Mouse (Mus musculus): ENCODE results near the gene Rnf17. TPM values are rescaled to one million over a fixed set of nuclear protein-coding genes. Genes with fewer than 3 reads are reported as not detected.

The Rnf17 gene
- under 1 TPM; 0.35 to 0.54 TPM for polyA plus RNA-seq (2017; shearing (Covaris generic))

DNA sequence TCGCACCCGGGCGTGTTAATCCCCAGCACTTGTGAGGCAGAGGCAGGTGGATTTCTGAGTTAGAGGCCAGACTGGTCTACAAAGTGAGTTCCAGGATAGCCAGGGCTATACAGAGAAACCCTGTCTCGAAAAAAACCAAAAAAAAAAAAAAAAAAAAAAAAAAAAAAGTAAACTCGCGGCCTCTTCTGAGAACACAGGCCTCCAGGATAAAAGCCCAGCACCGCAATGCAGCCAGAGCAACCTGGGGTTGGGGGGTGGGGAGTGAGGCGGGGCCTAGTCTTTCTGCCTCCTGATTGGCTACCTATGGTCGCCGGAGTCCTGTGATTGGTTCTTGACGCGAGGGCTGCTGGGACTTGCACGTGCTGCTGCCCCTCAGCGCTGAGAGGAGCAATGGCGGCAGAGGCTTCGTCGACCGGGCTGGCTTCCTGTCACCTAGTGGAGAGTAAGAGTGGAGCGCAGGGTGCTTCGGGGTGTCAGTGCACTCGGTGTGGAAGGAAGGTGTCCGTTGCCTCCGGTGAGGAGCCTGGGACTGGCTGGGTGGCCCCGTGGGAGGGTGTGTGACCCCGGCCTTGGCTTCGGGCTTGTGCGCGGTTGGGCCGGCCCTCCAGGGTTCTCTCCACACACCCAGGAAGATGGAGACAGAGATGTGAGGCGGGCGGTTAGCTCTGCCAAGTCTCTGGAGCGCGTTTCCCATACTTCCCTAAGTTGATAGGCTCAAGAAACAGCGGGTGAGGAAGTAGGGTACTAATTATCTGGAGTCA, at the start of gene Rnf17:
Gene Rnf17 (plus strand): TSS at position 271 of the 761 bp plus-strand sequence.

DNA sequence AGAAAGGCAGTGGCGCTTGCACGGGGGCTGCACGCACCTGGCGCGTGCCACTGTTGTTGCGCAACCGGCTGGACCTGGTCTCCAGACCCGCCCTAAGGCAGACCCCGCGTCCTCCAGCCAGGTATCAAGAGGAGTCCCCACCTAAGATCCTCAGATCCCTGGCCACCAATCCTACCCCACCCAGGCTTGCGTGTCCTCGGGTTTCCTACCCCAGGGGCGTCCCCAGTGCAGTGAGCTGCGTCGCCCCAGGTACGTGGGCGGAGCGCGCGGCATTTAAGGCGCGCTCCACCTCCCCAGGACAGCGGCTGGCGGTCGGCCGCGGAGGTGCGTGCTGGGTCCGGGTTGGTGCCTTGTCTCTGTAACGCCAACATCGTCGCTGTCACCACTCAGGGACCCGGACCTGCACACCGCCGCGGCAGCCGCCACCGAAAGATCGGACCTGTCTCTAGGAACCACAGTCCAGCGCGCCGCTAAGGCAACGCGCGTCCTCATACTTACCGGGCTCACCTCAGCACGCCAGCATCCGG, 37.6 kb upstream of the Rnf17 start, which contains the start of gene Atp12a:
Gene Atp12a (plus strand): TSS at position 358 of the 527 bp plus-strand sequence.

Other genes starting within 250 kb of the Rnf17 start
- gene Gzmg, start 243.0 kb upstream of the Rnf17 start, polyA plus RNA-seq (2017; shearing (Covaris generic)), result not detected
- not detected for gene Gzmn, start 228.0 kb upstream of the Rnf17 start, polyA plus RNA-seq (2017; shearing (Covaris generic))
- gene Gzmf, start 191.2 kb upstream of the Rnf17 start, polyA plus RNA-seq (2017; shearing (Covaris generic)), result not detected
- 1 to 10 TPM; 4.9 to 7.4 TPM for gene Gzmc, start 167.9 kb upstream of the Rnf17 start, polyA plus RNA-seq (2017; shearing (Covaris generic))
- 10 to 100 TPM in 1 of 2 experiments, 1 to 10 TPM in 1; 4.9 to 17.7 TPM for gene Gzmb, start 140.3 kb upstream of the Rnf17 start, polyA plus RNA-seq (2017; shearing (Covaris generic))
- under 1 TPM; 0.24 to 0.33 TPM for gene Atp12a, start 37.5 kb upstream of the Rnf17 start, polyA plus RNA-seq (2017; shearing (Covaris generic))
- 1 to 10 TPM; 5.5 to 8.0 TPM for gene Cenpj, start 172.8 kb downstream of the Rnf17 start, polyA plus RNA-seq (2017; shearing (Covaris generic))
- gene Parp4, start 173.0 kb downstream of the Rnf17 start, polyA plus RNA-seq (2017; shearing (Covaris generic)), result 10 to 100 TPM; 16.6 to 21.0 TPM

Data from inflammation-experienced regulatory T-cells (primary cell).